Mouse (Mus musculus) v-Abl transformed pro-B cells (cell line): Measurements from ENCODE around the gene Dao.

ENCODE experiments used
- in situ Hi-C, 2 experiments: fragments of 400-800 bp; cut with MboI; formaldehyde crosslinking; loops; one replicate each; pipeline ENCODE4 v1.15.1; 2025; ENCODE audit not compliant: unreplicated experiment in 2 of 2

The Dao gene

DNA sequence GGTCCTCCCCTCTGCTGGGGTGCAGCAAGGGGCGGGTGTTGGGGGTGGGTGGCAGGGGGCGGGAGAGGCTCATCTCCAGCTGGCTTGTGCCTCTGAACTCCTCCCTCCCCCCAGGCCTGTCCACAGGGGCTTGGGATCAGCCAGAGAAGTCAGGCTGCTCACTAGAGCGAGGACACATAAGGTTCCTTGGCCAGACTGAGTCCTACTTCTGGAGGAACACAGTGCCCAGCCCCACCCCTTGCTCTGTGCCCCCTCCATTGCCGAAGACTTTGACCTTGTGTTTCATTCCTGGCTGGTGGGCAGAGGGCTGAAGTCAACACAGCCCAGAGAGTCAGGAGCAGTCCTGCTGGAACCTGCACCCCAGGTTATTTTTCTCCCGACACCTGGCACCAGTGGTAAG is at the start of gene Dao:
Gene Dao, plus strand, starts transcription at position 162 of the 400 bp plus-strand sequence.
- in situ Hi-C loops = no loop called here

- in situ Hi-C loops = loop anchor here (5.0 to 10.0 kb wide), 7 partner anchors 97 to 592 kb away; partner anchors contain the start of genes Iscu (in 1 of the 2) and Sart3 (in 1 of the 2)
These were observed 49.1 kb upstream of the Dao start for GRCm38 (mm10) chr5:113954421-113954820.

- in situ Hi-C loops = loop anchor here (5.0 to 10.0 kb wide), 5 partner anchors 87 to 480 kb away; partner anchors contain the start of genes Iscu (in 1 of the 2) and Sart3 (in 1 of the 2)
These were observed 48.2 kb upstream of the Dao start for GRCm38 (mm10) chr5:113955281-113955680.

DNA sequence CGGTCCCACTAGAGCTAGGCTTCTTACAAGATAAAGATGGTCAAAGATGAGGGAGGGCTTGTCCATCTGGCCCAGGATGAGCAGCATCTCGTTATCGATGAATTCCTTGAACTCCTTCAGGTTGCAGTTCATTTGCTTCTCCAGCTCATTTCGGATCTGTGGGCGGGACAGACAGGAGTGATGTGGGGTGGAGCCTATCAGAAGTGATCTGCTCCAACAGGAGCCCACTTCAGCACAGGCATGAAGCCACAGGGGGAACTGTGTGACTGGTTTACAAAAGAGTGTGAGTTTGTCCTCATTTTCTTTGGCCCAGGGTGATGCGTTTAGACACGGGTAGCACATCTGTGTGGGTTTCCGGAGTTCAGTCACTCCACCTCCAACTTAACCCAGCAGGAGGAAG is 47.8 kb upstream of the Dao start:
- in situ Hi-C loops = loop anchor here (5.0 to 10.0 kb wide), 5 partner anchors 87 to 481 kb away; partner anchors contain the start of genes Iscu (in 1 of the 2) and Sart3 (in 1 of the 2)

GRCm38 (mm10) chr5:113956510-113956909 is 47.0 kb upstream of the Dao start:
- in situ Hi-C loops = loop anchor here (5.0 to 10.0 kb wide), 5 partner anchors 86 to 482 kb away; partner anchors contain the start of genes Iscu (in 1 of the 2) and Sart3 (in 1 of the 2)

DNA sequence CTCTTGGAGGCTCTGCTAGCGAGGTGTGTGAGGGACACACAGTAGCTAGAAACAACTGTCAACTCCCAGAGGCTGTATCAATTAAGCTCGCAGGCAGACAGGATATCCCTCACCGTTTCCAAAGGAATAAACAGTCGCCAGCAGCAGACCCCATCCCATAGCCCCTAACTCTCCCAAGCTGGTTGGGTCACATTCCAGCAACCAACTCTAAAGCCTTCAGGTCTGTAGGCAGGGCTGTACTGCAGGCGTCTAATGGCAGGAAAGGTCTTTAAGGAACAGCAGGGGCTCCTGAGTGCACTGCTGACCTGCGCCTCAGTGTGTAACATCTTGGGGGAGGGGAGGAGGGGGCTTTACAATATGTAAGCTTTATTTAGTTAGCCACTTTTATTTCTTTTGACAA is 44.5 kb upstream of the Dao start:
- in situ Hi-C loops = loop anchor here (5.0 to 10.0 kb wide), 5 partner anchors 83 to 484 kb away; partner anchors contain the start of genes Iscu (in 1 of the 2) and Sart3 (in 1 of the 2)

DNA sequence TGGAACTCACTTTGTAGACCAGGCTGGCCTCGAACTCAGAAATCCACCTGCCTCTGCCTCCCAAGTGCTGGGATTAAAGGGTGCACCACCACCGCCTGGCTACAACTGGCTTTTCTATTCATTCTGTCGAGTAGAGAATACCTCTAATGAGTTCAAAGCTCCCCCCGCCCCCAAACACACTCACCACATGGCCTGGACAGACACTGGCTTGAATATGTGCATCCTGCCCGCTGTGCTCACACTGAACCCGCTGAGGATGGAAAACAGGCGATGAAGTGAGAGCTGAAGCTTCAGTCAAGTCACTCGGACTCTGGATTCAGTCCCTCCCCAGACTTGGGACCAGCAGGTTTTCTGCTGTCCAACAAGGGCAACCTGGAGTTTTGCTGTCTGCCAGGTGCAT is 43.1 kb upstream of the Dao start:
- in situ Hi-C loops = no loop called here

DNA sequence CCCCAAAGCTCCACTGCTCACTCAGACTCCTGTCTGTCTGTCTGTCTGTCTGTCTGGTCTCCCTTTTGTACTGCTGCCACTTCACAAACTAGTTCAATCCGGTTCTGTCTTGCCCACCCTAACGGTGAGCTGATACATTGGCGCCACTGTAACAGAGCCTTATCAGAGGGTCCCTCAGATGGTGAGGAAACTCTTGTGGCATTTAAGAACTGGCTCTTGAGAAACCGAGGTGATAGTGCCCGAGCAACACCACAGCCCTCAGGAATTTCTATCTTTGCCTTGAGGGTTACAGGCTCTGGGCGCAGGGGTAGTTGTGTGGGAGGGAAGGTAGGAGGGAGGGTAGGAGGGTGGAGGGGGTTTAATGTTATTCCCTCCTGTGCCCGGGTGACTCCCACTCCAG is 41.7 kb upstream of the Dao start:
- in situ Hi-C loops = no loop called here

GRCm38 (mm10) chr5:113964972-113965371 is 38.5 kb upstream of the Dao start:
- in situ Hi-C loops = no loop called here

DNA sequence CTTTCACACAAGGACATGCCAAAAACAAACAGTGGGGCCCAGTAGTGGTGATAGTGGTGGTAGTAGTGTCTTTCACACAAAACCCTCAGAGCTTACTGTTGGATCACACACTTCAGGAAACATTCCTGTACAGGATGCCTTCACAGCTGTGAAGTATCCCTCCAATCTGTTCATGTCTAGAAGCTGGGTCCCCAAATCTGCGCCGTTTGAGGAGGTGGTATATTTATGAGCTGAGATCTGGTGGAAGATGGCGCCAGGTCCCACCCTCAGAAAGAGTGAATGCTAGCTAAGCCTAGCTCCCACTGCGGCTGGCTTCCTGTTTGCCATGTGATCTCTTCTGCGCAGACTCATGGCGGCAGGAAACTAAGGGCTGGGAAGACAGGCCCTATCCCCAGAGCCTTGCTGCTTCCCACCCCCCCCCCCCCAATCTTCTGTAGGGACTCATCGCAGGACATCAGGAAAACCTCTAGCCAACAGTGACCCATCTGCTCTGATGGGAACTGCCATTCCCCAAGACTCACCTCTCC is 37.8 kb upstream of the Dao start:
- in situ Hi-C loops = no loop called here

GRCm38 (mm10) chr5:113966452-113967150 is 36.9 kb upstream of the Dao start:
- in situ Hi-C loops = no loop called here

DNA sequence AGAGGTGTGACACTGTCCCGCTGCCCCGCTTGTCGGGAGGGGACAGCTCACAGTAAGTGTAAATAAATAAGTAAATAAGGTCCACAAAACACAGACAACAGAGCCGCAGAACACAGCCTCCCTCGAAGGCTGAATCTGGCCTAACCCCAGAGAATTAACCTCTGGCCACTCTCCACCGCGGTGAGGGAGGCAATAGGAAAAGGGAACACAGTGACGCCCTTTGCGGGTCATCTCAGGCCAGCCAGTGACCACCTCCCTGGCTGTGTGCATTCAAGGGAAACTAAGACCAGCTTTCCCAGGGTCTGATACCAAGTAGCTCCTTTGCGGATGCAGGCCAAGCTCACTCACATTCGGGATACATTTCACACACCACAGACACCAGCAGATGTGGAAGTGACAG is 35.1 kb upstream of the Dao start:
- in situ Hi-C loops = no loop called here

GRCm38 (mm10) chr5:113971434-113971960 is 32.0 kb upstream of the Dao start:
- in situ Hi-C loops = no loop called here

GRCm38 (mm10) chr5:113972589-113973515 is 30.7 kb upstream of the Dao start:
- in situ Hi-C loops = no loop called here

DNA sequence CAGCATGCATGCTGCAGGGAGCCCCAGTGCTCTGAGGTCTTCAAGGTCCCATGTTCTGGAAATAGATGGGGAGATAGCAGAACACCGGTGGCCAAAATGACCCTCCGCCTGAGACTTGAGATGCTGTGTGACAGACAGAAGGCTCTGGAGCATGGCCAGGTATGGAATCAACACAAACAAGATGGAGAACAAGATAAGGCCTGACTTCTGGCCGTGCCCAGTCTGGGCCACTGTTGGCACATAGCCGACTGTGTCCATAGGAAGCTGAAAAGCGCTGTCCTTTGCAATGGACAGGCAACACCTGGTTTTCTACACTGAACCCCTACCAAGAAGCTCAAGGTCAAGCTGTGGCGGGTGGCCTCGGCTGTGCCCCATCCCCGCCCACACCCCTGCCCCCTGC is 29.7 kb upstream of the Dao start:
- in situ Hi-C loops = no loop called here

GRCm38 (mm10) chr5:113974576-113974975 is 28.9 kb upstream of the Dao start:
- in situ Hi-C loops = no loop called here

- in situ Hi-C loops = no loop called here
These were observed 27.8 kb upstream of the Dao start for GRCm38 (mm10) chr5:113975538-113976215.

DNA sequence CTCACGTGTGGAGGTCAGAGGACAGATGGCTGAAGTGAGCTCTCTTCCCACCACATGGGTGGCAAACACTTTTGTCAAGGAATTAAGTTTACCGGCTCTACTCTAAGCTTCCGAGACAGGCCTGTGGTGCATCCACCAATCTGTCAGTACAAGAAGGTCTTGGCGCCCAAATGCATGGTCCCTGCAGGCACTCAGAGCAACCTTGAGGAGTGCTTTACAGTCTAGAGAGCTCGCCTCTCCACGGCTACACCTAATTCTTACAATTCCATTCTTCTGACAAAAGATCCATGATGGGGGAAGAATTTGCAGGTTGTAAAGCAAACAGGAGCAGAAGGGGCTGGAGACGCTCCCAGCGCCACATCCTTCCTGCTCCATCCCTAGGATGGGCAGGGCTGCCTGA is 26.9 kb upstream of the Dao start:
- in situ Hi-C loops = no loop called here

DNA sequence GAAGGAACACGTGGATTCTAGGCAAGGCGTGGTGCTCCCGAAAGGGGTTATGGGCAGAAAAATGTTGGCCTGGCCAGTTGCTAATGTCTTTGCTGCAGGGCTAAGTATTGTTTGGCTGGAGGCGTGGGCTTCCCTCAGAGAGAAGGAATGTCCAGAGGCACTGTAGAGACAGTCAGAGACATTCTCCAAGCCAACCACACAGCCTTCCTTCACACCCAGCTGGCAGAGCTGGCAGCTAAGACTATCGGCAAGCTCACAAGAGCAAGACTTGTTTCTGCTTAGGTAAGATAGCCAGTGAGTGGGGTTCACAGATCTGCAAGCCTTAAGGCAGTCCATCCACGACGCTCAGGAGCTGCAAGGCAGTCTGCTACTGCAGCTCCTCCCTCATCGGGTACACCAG is 26.2 kb upstream of the Dao start:
- in situ Hi-C loops = no loop called here

DNA sequence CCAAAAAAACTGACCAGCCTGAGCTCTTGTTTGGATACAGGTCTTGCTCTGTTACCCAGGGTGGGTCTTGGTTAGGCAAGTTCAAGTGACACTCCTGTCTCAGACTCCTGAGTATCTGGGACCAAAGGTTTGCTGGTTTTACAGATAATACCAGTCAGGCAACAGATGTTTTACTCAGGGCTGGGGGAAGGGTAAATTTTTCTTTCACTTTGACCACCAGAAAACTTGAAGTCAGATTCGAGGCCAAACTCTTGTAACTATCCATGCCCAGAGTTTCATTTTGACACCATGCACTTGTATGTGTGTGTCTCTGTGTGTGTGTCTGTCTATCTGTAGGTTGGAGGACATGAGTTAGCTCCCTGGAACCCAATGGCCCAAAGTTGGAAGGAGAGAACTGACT is 23.0 kb upstream of the Dao start:
- in situ Hi-C loops = no loop called here
